In genomic region chr3:55527566-55527965, GRCm38 (mm10) we compare ENCODE assay signal across 28 mouse cellular contexts. TPM values are rescaled to one million over a fixed set of nuclear protein-coding genes. Genes with fewer than 3 reads are reported as not detected.
DNase-seq lines count a peak whose midpoint lies in the region; ATAC-seq and TF ChIP-seq lines count a peak whose summit lies in the region.
"Had no signal": no experiment of that assay in that cellular context is flagged by ENCODE, and none has a peak within 500 bp of the region (broad histone marks: within the 10 kb centered on the region; RNA-seq: fewer than 3 reads in every experiment).

No protein-coding gene starts in this region.

- ATAC-seq in hindbrain, postnatal 0 days: no peak
- no peak for ATAC-seq in midbrain, postnatal 0 days (ENCODE audit: low FRiP score)
- ATAC-seq: forebrain, embryonic 14.5 days; intestine, embryonic 15.5 days; lung, postnatal 0 days; Patski had no signal

- no peak for TF ChIP-seq POLR2A in brain, embryonic 14.5 days (IDR thresholded peaks at IDR 0.05; ENCODE audit: borderline replicate concordance, extremely low read depth, insufficient read depth, insufficient read length, poor library complexity, severe bottlenecking)

- no peak for TF ChIP-seq CTCF in brain, embryonic 14.5 days (IDR thresholded peaks at IDR 0.05; ENCODE audit: borderline replicate concordance, extremely low read depth, insufficient read depth, insufficient read length)
- TF ChIP-seq CTCF in hindbrain, postnatal 0 days (IDR thresholded peaks at IDR 0.05; ENCODE audit: low read depth): no peak
- TF ChIP-seq CTCF in midbrain, postnatal 0 days (IDR thresholded peaks at IDR 0.05): no peak

- no peaks in the 10 kb centered on the region for H3K36me3 ChIP-seq in hindbrain, embryonic 10.5 days
- no peaks in the 10 kb centered on the region for H3K36me3 ChIP-seq in hindbrain, postnatal 0 days (ENCODE audit: insufficient read depth, low read length)
- H3K36me3 ChIP-seq in midbrain, postnatal 0 days (ENCODE audit: insufficient read depth, low read length): no peaks in the 10 kb centered on the region
- H3K36me3 ChIP-seq: embryonic facial prominence, embryonic 12.5 days; heart, embryonic 12.5 days; intestine, embryonic 15.5 days had no signal

- DNase-seq in brain, embryonic 14.5 days (ENCODE audit: low read depth): peak; percentile 40
- DNase-seq in hindbrain, embryonic 10.5 days (ENCODE audit: low spot score): no peak
- peak; percentile 21 for DNase-seq in hindbrain, postnatal 0 days (ENCODE audit: low spot score)
- no peak for DNase-seq in midbrain, postnatal 0 days (ENCODE audit: low spot score)
- no peak for DNase-seq in embryo, embryonic 10 days (ENCODE audit: low spot score)
- no peak for DNase-seq in urinary bladder, adult 18-20 months (ENCODE audit: low spot score in 2 of 2)
- no peak for DNase-seq in urinary bladder, postnatal 10 days (ENCODE audit: low spot score)
- no peak for DNase-seq in yolk sac, embryonic 10.5 days (ENCODE audit: low spot score)
- DNase-seq: adrenal gland, adult 8-10 months; heart, postnatal 14 days; layer of hippocampus, postnatal 36 days; liver; right cerebral cortex, postnatal 14 days; spleen, adult 18-20 months; thymus, postnatal 25 days had no signal

- 53% methylated on average over 1 of the region's 1 CpGs for WGBS in hindbrain, embryonic 10.5 days
- WGBS in hindbrain, postnatal 0 days: 38% methylated on average over 1 of the region's 1 CpGs
- WGBS in midbrain, postnatal 0 days: 13% methylated on average over 1 of the region's 1 CpGs

- no peak overlapping the region for H3K9ac ChIP-seq in hindbrain, postnatal 0 days (replicated peaks; ENCODE audit: low read length)
- H3K9ac ChIP-seq in midbrain, postnatal 0 days (replicated peaks; ENCODE audit: low read length, poor library complexity, severe bottlenecking): no peak overlapping the region
- H3K9ac ChIP-seq: embryonic facial prominence, embryonic 12.5 days; heart, embryonic 12.5 days; intestine, embryonic 15.5 days had no signal

- H3K4me3 ChIP-seq in hindbrain, embryonic 10.5 days: no peak overlapping the region
- no peak overlapping the region for H3K4me3 ChIP-seq in hindbrain, postnatal 0 days (ENCODE audit: low read length)
- no peak overlapping the region for H3K4me3 ChIP-seq in midbrain, postnatal 0 days (ENCODE audit: low read depth, low read length)
- H3K4me3 ChIP-seq: embryonic facial prominence, embryonic 12.5 days; erythroblast, embryonic 14.5 days; heart, embryonic 12.5 days; intestine, embryonic 15.5 days had no signal

- no peak overlapping the region for H3K4me2 ChIP-seq in hindbrain, postnatal 0 days (ENCODE audit: low read depth, low read length)
- H3K4me2 ChIP-seq in midbrain, postnatal 0 days (ENCODE audit: low read depth, low read length, poor library complexity, severe bottlenecking): no peak overlapping the region
- H3K4me2 ChIP-seq: embryonic facial prominence, embryonic 12.5 days; heart, embryonic 12.5 days; intestine, embryonic 15.5 days had no signal

- H3K4me1 ChIP-seq in hindbrain, embryonic 10.5 days (replicated peaks): peaks cover 35% of the 10 kb centered on the region
- H3K4me1 ChIP-seq in hindbrain, postnatal 0 days (ENCODE audit: insufficient read depth, low read length): peaks cover 20% of the 10 kb centered on the region
- peaks cover 24% of the 10 kb centered on the region for H3K4me1 ChIP-seq in midbrain, postnatal 0 days (ENCODE audit: insufficient read depth, low read length)

- H3K27ac ChIP-seq in hindbrain, embryonic 10.5 days: 0 out of 2 replicates have a peak overlapping the region, but pooled peaks have one; percentile 2
- H3K27ac ChIP-seq in hindbrain, postnatal 0 days: peak overlapping the region; percentile 41
- H3K27ac ChIP-seq in midbrain, postnatal 0 days (ENCODE audit: low read depth, low read length): peak overlapping the region; percentile 21; the same call in 1 of the 2 replicates
- H3K27ac ChIP-seq: embryonic facial prominence, embryonic 12.5 days; intestine, embryonic 15.5 days; kidney, postnatal 0 days had no signal

- H3K9me3 ChIP-seq in hindbrain, embryonic 10.5 days: no peaks in the 10 kb centered on the region
- no peaks in the 10 kb centered on the region for H3K9me3 ChIP-seq in hindbrain, postnatal 0 days (ENCODE audit: low read length)
- no peaks in the 10 kb centered on the region for H3K9me3 ChIP-seq in midbrain, postnatal 0 days (ENCODE audit: low read length)
- H3K9me3 ChIP-seq: embryonic facial prominence, embryonic 12.5 days; heart, embryonic 12.5 days; intestine, embryonic 15.5 days had no signal

- H3K27me3 ChIP-seq in hindbrain, embryonic 10.5 days (ENCODE audit: insufficient read depth, poor library complexity, severe bottlenecking): no peaks in the 10 kb centered on the region
- no peaks in the 10 kb centered on the region for H3K27me3 ChIP-seq in hindbrain, postnatal 0 days (ENCODE audit: insufficient read depth, low read length)
- no peaks in the 10 kb centered on the region for H3K27me3 ChIP-seq in midbrain, postnatal 0 days (ENCODE audit: insufficient read depth, low read length)
- H3K27me3 ChIP-seq: embryonic facial prominence, embryonic 12.5 days; heart, embryonic 12.5 days; intestine, embryonic 15.5 days; Patski had no signal

RNA-seq across cellular contexts. Expression of gene Gm21954, which starts 55.6 kb away (rescaled TPM):
- not detected in 2 replicates for polyA plus RNA-seq in brain, embryonic 14.5 days (2012; rRNA removed)
- polyA plus RNA-seq in hindbrain, embryonic 10.5 days (2016; fragmentation: Nextera tagmentation; extraction: Ambion mirVana): not detected in 2 replicates
- not detected in 2 replicates for total RNA-seq in hindbrain, postnatal 0 days (2014; rRNA removed)
- not detected in 2 replicates for polyA plus RNA-seq in hindbrain, postnatal 0 days (2015; fragmentation: Nextera tagmentation; extraction: Ambion mirVana)
- not detected in 2 replicates for total RNA-seq in midbrain, postnatal 0 days (2014; rRNA removed)
- not detected in 2 replicates for polyA plus RNA-seq in midbrain, postnatal 0 days (2015; fragmentation: Nextera tagmentation; extraction: Ambion mirVana)
- total RNA-seq: adrenal gland, adult 8-10 months; heart, postnatal 14 days; layer of hippocampus, postnatal 36 days; left cerebral cortex, postnatal 36 days; megakaryocyte progenitor cell, adult 5-6 weeks had no signal
- polyA plus RNA-seq: cortical plate, adult 2 months; embryonic facial prominence, embryonic 12.5 days; erythroblast, embryonic 14.5 days; forebrain, embryonic 14.5 days; gonadal fat pad, adult 2 months; heart, embryonic 12.5 days; intestine, embryonic 15.5 days; kidney, postnatal 0 days; liver, embryonic 16.5 days; lung, postnatal 0 days; Patski had no signal

Comparison
In these comparisons a context has a peak if more than half of its experiments do, and no peak if none do; other contexts are left out.
1. DNase-seq: peak in brain, embryonic 14.5 days (single experiment) and hindbrain, postnatal 0 days (single experiment); none in hindbrain, embryonic 10.5 days (single experiment), midbrain, postnatal 0 days (single experiment), embryo, embryonic 10 days (single experiment), urinary bladder, adult 18-20 months (0 of 2), urinary bladder, postnatal 10 days (single experiment) and yolk sac, embryonic 10.5 days (single experiment).
2. Peak in every context shown above with its lines, with median percentiles within 50 percentile points of each other: H3K27ac ChIP-seq.